Mouse (Mus musculus) G1E-ER4 (cell line): Measurements from ENCODE around the gene Abca14. TPM values are rescaled to one million over a fixed set of nuclear protein-coding genes. Genes with fewer than 3 reads are reported as not detected.

Source experiments
- GATA1 ChIP-seq: IDR thresholded peaks from one replicate; pipeline ENCODE4 v1.8.0; 2012; ENCODE audit warnings: low read length, inconsistent platforms
- polyA plus RNA-seq: library from polyadenylated mRNA; stranded (reverse); fragments of >175 nt; gene quantifications from 2 replicates; pipeline ENCODE4 v1.2.3, GENCODE M21; 2012

Gene Abca14
- not detected in 2 replicates for polyA plus RNA-seq

GRCm38 (mm10) chr7:120203789-120204188 is at the start of gene Abca14:
Abca14 (plus strand) TSS chr7:120203961.
- TF ChIP-seq GATA1, result no peak

- no peak for TF ChIP-seq GATA1
Observed at GRCm38 (mm10) chr7:120156841-120157409, 46.8 kb upstream of the Abca14 start.

GRCm38 (mm10) chr7:120157575-120158061 is 46.1 kb upstream of the Abca14 start:
- TF ChIP-seq GATA1, result no peak

GRCm38 (mm10) chr7:120158121-120158613 is 45.6 kb upstream of the Abca14 start:
- no peak for TF ChIP-seq GATA1

- TF ChIP-seq GATA1, result no peak
Observed at GRCm38 (mm10) chr7:120163581-120164251, 40.0 kb upstream of the Abca14 start.

- no peak for TF ChIP-seq GATA1
Observed at GRCm38 (mm10) chr7:120172188-120172700, 31.5 kb upstream of the Abca14 start.

GRCm38 (mm10) chr7:120173603-120174244 is 30.0 kb upstream of the Abca14 start, which contains the start of gene Anks4b:
Anks4b (plus strand) TSS chr7:120173858.
- no peak for TF ChIP-seq GATA1

GRCm38 (mm10) chr7:120174723-120175504 is 28.8 kb upstream of the Abca14 start:
- TF ChIP-seq GATA1, result no peak

- no peak for TF ChIP-seq GATA1
Observed at GRCm38 (mm10) chr7:120177611-120178010, 26.1 kb upstream of the Abca14 start.

- no peak for TF ChIP-seq GATA1
Observed at GRCm38 (mm10) chr7:120178935-120179334, 24.8 kb upstream of the Abca14 start.

GRCm38 (mm10) chr7:120180547-120180946 is 23.2 kb upstream of the Abca14 start:
- no peak for TF ChIP-seq GATA1

GRCm38 (mm10) chr7:120181401-120182230 is 22.1 kb upstream of the Abca14 start:
- TF ChIP-seq GATA1, result no peak

GRCm38 (mm10) chr7:120182891-120183290 is 20.9 kb upstream of the Abca14 start:
- no peak for TF ChIP-seq GATA1

- no peak for TF ChIP-seq GATA1
Observed at GRCm38 (mm10) chr7:120188946-120189345, 14.8 kb upstream of the Abca14 start.

- TF ChIP-seq GATA1, result no peak
Observed at GRCm38 (mm10) chr7:120189369-120190149, 14.2 kb upstream of the Abca14 start.
